Mouse (Mus musculus): ENCODE results near the gene Vwa3a.

Gene Vwa3a

GRCm38 (mm10) chr7:120835449-120836359 lies 96.6 kb downstream of the Vwa3a start:
- DNase-seq (ENCODE audit: low spot score in 2 of 2) = peak; percentile 95 to 96

GRCm38 (mm10) chr7:120836361-120836760 lies 97.2 kb downstream of the Vwa3a start:
- no peak for DNase-seq (ENCODE audit: low spot score in 2 of 2)

- DNase-seq (ENCODE audit: low spot score in 2 of 2) = peak; percentile 55 to 61
Observed at GRCm38 (mm10) chr7:120838436-120839160, 99.5 kb downstream of the Vwa3a start.

DNA sequence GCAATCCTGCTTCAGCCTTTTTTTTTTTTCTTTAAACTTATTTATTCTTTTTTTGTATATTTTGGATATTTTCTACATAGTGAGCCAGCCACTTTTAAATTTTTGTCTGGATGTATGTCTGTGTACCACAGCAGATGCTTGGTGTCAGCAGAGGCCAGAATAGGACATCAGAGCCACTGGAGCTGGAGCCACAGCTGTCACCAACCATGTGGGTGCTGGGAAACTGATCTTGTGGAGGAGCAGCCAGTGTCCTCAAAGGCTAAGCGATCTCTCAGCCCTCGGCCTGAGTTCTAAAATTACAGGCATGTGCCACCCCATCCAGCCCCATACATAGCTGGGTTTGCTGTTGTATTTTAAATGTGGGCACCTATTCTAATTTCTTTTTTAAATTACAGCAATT lies 100.7 kb downstream of the Vwa3a start:
- no peak for DNase-seq (ENCODE audit: low spot score in 2 of 2)

GRCm38 (mm10) chr7:120842345-120843036 lies 103.4 kb downstream of the Vwa3a start, which contains the start of gene Eef2k:
Gene Eef2k, plus strand, starts transcription at chr7:120842831.
- peak; percentile 86 to 92 for DNase-seq (ENCODE audit: low spot score in 2 of 2)

DNA sequence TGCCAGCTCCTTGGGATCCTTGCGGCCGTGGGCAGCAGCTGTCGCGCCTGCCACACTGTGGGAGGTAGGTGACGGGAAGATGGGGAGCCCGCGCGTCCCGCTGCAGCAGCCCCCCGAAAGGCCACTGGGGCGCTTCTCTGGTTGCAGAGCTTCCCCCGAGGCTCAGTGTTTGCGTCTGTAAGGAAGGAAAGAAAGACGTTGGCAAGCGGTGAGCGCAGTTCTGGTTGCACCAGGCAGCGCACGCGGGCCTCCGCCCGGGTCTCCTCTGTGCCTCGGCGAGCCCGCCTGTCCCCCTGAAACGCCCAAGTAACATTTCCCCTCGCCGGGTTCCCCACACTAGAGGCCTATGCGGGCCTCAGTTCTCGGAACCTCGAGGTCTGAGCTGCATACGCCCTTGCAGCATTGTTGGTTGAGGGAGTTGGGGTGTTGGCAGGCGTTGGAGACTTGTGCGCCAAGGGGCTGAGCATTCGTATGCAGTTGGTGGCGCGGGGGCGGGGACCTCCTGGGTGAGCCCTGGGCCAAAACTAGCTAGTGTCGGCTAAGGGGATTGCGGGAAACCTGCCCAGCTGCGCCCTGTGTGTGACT lies 104.0 kb downstream of the Vwa3a start:
- DNase-seq (ENCODE audit: low spot score in 2 of 2) = peak; percentile 80 to 87

DNA sequence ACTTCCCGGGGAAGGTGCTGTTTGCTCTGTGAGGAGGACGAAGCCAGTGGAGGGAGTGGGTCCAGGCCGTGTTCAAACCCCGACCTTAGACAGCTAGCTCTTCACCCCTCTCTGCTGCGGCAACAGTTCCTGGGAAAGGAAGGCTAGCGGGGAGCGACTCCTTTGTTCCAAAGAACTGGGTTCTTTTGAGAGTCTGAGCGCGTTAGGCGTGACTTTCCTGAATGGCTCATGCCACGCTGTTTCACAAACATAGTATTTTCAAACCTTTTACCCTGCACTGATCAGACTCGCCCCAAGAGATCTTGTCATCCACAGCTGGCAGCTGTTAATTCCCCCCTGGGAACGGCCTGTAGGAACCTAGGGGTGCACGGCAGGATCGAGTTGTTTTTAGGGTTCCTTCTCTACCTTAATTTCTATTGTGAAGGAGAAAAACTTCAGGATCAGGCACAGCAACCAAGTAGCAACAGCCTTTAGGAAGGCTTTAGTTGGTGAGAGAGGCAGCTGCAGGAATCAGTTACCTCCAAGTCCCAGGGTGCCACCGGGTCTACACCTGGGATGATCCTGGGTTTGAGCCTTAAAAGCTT lies 104.8 kb downstream of the Vwa3a start:
- DNase-seq (ENCODE audit: low spot score in 2 of 2) = no peak

- DNase-seq (ENCODE audit: low spot score in 2 of 2) = no peak
Observed at GRCm38 (mm10) chr7:120844689-120845088, 105.6 kb downstream of the Vwa3a start.

DNA sequence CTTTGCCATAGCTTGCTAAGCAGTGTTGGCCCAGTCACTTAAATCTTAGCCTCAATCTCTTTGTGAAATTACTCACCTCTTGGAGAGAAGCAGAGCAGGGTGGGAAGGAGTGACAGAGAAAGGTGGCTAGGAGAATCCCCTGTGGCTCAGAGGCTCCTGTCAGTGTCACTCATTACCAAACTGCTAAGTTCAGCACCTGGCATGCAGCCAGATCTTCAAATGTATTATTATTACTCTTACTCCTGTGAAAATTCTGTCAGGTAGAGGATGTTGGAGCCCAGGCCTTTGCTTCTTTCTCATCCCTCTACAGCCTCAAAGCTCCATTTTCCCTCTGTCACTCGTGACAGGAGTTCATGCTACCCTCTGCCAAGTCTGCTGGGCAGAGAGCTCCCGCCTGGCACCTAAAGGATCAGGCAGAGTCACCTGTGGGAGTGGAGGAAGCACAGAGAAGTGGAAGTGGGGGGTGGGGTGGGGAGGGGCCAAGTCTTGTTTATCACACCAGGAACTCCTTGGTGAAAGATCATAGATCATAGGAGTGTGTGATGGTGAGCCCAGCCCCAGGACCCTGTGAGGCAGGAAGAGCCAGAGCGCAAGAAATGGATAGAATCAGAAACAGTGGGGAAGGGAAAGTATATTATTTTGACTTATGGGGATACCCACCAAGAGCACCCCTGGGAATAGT lies 109.9 kb downstream of the Vwa3a start:
- DNase-seq (ENCODE audit: low spot score in 2 of 2) = no peak

DNA sequence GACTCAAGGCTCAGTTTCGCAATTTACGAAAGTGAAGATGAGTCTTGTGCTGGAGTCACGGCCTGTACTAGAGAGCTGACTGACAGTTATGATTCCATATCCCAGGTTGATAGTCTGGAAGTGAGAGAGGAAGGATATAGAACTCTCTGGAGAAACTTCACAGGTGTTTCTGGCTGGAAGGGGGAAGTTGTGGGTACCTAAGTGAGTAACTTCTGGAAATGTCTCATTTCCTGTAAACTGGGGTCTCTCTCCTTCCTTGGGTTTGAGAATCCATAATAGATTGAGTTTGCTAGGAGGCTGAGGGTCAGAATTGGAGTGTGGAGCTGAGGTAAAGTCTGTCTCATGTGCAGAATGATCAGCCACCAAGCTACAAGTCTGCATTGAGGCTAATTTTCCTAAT lies 111.0 kb downstream of the Vwa3a start:
- DNase-seq (ENCODE audit: low spot score in 2 of 2) = no peak
